Mouse (Mus musculus): ENCODE measurements around the gene Prkab2. TPM values are rescaled to one million over a fixed set of nuclear protein-coding genes. Genes with fewer than 3 reads are reported as not detected.

Prkab2 gene
- polyA plus RNA-seq, 1 experiment from 2014 or later, result 15.4 TPM

DNA sequence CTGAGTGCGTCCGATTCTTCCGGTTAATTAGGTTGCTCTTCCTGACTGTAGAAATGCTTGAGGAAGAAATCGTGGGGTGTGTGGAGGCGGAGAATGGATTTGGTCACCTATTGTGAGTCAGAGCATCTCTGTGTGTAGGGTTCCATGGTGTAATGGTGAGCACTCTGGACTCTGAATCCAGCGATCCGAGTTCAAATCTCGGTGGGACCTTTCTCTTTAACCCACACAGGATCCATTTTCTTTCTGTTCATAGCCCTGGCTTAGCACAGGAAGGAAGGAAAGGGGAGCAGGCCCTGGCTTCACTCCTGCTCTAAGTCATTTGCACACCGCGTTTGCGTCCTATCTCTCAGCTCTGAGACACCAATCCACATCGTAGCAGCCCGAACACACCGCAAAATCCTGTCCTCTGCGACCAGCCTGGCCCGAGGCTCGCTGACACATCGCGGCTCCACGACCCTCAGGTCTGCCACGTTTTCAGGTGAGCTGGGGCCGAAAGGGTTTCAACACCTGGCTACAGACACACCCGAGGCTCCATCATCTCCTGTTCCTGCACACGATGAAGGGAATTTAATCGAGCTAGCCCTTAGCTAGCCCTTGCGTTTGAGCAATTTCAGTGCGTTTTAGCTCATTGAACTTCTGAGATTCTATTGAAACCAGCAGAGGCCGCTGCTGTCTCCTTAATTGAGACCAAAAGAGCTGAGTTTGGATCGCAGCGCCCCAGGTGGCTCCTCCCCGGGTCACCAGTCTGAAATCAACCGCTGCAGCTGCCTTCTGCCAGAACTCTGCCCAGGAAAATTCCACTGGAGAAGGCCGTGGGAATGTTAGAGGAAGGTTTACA, 23.5 kb downstream of the Prkab2 start:
- Histone ChIP-seq H3K4me2 (ENCODE audit: low read depth, low read length) (peak overlapping the region; percentile 83), H3K27ac (ENCODE audit: low read length) (no peak overlapping the region), H3K4me1 (ENCODE audit: control insufficient read depth, insufficient read depth, low read length) (peaks cover 17% of the 10 kb centered on the region), H3K9me3 (replicated peaks; ENCODE audit: control insufficient read depth, low read length) (no peaks in the 10 kb centered on the region), H3K27me3 (ENCODE audit: control insufficient read depth, insufficient read depth, low read length) (no peaks in the 10 kb centered on the region), H3K36me3 (ENCODE audit: control insufficient read depth, insufficient read depth) (no peaks in the 10 kb centered on the region), H3K4me3 (ENCODE audit: low read length) (peak overlapping the region; percentile 51), H3K9ac (ENCODE audit: low read length) (peak overlapping the region; percentile 58)
- 1% methylated on average over 33 of the region's 33 CpGs for WGBS
- ATAC-seq (replicated peaks; ENCODE audit: extremely low read depth, insufficient read depth, low FRiP score), result no peak

DNA sequence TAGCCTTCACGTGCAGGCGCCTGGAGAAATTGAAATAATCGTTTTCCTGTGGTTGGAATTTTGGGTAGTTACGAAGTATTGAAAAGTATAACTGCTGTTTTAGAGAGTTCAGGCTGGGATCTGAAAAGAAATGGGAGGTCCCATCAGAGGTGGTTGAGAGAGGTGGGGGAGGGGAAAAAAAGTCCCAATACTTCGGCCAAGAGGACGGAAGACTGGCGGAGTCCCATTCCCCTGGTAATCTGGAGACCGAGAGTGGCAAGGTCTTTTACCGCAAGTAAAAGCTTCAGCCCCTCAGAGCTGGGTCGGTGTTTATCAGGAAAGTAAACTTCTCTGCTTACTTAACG, 24.1 kb downstream of the Prkab2 start:
- Histone ChIP-seq H3K4me2 (ENCODE audit: low read depth, low read length) (peak overlapping the region; percentile 83), H3K27ac (ENCODE audit: low read length) (no peak overlapping the region), H3K9ac (ENCODE audit: low read length) (peak overlapping the region; percentile 57; the same call in 1 of the 2 replicates), H3K4me1 (ENCODE audit: control insufficient read depth, insufficient read depth, low read length) (peaks cover 17% of the 10 kb centered on the region), H3K27me3 (ENCODE audit: control insufficient read depth, insufficient read depth, low read length) (no peaks in the 10 kb centered on the region), H3K36me3 (ENCODE audit: control insufficient read depth, insufficient read depth) (no peaks in the 10 kb centered on the region), H3K9me3 (replicated peaks; ENCODE audit: control insufficient read depth, low read length) (no peaks in the 10 kb centered on the region), H3K4me3 (ENCODE audit: low read length) (peak overlapping the region; percentile 51)
- WGBS, result 4% methylated on average over 11 of the region's 11 CpGs
- no peak for ATAC-seq (replicated peaks; ENCODE audit: extremely low read depth, insufficient read depth, low FRiP score)

DNA sequence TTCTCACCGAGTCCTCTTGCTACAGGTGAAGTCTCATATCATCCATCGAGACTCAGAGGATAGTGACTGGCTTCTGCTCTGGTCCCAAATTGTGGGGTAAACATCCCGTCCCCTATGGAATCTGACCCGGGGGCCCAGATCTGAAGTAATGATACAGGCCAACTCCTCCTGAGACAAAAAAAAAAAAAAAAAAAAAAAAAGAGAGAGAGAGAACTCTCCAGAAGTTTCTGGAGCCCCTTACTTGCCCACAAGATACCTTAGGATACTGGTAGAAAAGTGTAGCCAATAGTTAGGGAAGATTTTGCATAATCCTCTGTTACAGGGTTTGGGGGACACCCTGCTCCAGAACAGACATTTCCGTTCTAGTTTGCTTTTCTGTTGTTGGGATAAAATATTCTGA, 24.6 kb downstream of the Prkab2 start:
- WGBS, result 32% methylated on average over 5 of the region's 5 CpGs
- no peak for ATAC-seq (replicated peaks; ENCODE audit: extremely low read depth, insufficient read depth, low FRiP score)
- Histone ChIP-seq H3K36me3 (ENCODE audit: control insufficient read depth, insufficient read depth) (no peaks in the 10 kb centered on the region), H3K9me3 (replicated peaks; ENCODE audit: control insufficient read depth, low read length) (no peaks in the 10 kb centered on the region), H3K27ac (ENCODE audit: low read length) (no peak overlapping the region), H3K4me2 (ENCODE audit: low read depth, low read length) (peak overlapping the region; percentile 83), H3K27me3 (ENCODE audit: control insufficient read depth, insufficient read depth, low read length) (no peaks in the 10 kb centered on the region), H3K4me1 (ENCODE audit: control insufficient read depth, insufficient read depth, low read length) (peaks cover 17% of the 10 kb centered on the region), H3K9ac (ENCODE audit: low read length) (peak overlapping the region; percentile 57; the same call in 1 of the 2 replicates), H3K4me3 (ENCODE audit: low read length) (peak overlapping the region; percentile 51)

DNA sequence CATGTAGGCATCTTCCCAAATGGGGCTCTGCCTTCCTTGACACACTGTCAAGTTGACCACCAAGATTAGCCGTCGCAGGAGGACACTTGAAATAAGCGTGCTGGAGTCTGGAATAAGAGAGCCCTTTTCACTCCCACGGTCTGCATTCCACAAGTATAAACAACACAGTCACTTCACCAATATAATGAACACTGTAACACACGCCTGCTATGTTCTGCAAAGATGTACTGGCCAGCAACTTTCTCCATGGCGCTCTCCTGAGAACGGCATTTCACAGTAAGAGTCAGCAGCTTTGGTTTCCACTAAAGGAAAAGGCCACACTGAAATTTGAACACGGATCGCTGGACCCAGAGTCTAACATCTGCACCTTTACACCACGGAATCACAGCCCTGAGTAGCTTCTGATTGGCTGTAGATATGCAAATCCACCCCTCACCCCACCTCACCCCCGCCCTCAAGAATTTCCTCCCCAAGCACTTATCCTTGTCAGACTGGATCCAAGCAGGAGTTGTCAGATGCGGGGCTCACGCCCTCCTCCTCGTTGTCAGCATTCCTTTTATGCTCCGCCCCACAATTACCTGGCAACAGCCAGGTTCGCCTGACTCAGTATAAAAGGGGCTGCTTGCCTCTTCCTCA, 25.7 kb downstream of the Prkab2 start:
- Histone ChIP-seq H3K4me1 (ENCODE audit: control insufficient read depth, insufficient read depth, low read length) (peaks cover 17% of the 10 kb centered on the region), H3K4me2 (ENCODE audit: low read depth, low read length) (peak overlapping the region; percentile 57), H3K27ac (ENCODE audit: low read length) (no peak overlapping the region), H3K27me3 (ENCODE audit: control insufficient read depth, insufficient read depth, low read length) (no peaks in the 10 kb centered on the region), H3K4me3 (ENCODE audit: low read length) (peak overlapping the region; percentile 26), H3K9me3 (replicated peaks; ENCODE audit: control insufficient read depth, low read length) (no peaks in the 10 kb centered on the region), H3K36me3 (ENCODE audit: control insufficient read depth, insufficient read depth) (no peaks in the 10 kb centered on the region), H3K9ac (ENCODE audit: low read length) (peak overlapping the region; percentile 31; the same call in 1 of the 2 replicates)
- WGBS, result 8% methylated on average over 16 of the region's 16 CpGs
- peak; percentile 45 for ATAC-seq (replicated peaks; ENCODE audit: extremely low read depth, insufficient read depth, low FRiP score)

DNA sequence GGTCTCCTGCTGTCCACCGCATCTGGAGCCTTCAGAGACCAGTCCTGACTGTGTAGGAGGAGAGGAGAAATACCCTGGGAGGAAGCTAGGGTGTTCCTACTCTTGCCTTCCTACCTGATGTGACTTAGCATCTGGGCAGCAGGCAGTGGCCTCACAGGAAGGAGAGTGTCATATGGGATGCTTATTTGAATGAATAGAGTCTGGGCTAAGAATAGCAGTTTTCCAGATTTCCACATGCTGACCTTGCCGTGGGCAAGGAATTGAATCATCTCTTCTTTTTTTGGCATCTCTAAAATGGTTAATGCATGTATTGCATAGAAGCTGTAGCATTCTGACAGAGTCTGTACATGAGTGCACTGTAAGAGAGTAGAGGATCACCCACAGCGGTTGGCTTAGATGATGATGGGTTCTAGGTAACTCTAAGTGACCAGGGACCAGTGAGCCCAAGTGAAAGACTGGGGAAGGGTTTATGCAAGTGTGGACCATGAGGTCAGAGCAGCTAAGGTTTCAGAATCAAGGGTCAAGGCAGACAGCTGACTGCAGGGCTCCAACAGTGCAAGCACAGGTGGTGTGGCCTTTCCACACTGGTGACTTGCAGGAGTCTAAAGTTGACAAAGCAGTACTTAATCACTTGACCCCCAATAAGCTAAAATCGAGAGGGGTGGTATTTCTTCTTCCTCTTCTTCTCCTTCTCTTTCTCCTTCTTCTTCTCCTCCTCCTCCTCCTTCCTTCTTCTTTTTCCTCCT, 28.6 kb downstream of the Prkab2 start:
- Histone ChIP-seq H3K27ac (ENCODE audit: low read length) (no peak overlapping the region), H3K4me3 (ENCODE audit: low read length) (no peak overlapping the region), H3K4me2 (ENCODE audit: low read depth, low read length) (no peak overlapping the region), H3K9me3 (replicated peaks; ENCODE audit: control insufficient read depth, low read length) (no peaks in the 10 kb centered on the region), H3K9ac (ENCODE audit: low read length) (no peak overlapping the region), H3K27me3 (ENCODE audit: control insufficient read depth, insufficient read depth, low read length) (no peaks in the 10 kb centered on the region), H3K36me3 (ENCODE audit: control insufficient read depth, insufficient read depth) (no peaks in the 10 kb centered on the region; the same call in 1 of the 2 replicates), H3K4me1 (ENCODE audit: control insufficient read depth, insufficient read depth, low read length) (peaks cover 15% of the 10 kb centered on the region)
- WGBS, result 66% methylated on average over 4 of the region's 4 CpGs
- ATAC-seq (replicated peaks; ENCODE audit: extremely low read depth, insufficient read depth, low FRiP score), result no peak

DNA sequence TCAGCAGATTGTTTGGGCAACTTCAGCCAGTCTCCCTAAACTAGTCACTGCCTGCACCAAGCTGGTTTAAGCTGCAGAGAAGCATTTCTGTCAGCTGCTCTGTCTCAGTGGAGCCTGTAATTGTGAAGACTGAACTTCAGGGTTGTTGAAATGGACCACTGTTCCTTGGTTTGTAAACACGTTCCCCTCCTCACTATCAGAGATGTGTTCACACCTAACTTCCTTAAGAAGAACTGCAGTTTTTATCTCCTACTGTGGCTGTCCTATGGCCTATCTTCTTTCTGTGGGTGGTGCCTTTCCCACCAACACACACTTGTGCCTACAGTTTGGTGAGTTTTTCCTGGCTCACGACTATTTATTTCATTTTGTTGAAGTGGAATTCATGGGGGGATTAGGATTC, 31.3 kb downstream of the Prkab2 start:
- no peaks in the 10 kb centered on the region for H3K27me3 ChIP-seq (ENCODE audit: control insufficient read depth, insufficient read depth, low read length)
- no peak for ATAC-seq (replicated peaks; ENCODE audit: extremely low read depth, insufficient read depth, low FRiP score)
- H3K27ac ChIP-seq (ENCODE audit: low read length), result no peak overlapping the region
- no peak overlapping the region for H3K9ac ChIP-seq (ENCODE audit: low read length)
- H3K4me3 ChIP-seq (ENCODE audit: low read length), result no peak overlapping the region
- H3K36me3 ChIP-seq (ENCODE audit: control insufficient read depth, insufficient read depth), result peaks cover 4% of the 10 kb centered on the region; the same call in 1 of the 2 replicates
- no peaks in the 10 kb centered on the region for H3K9me3 ChIP-seq (replicated peaks; ENCODE audit: control insufficient read depth, low read length)
- WGBS, result 54% methylated on average over 2 of the region's 2 CpGs
- no peak overlapping the region for H3K4me2 ChIP-seq (ENCODE audit: low read depth, low read length)
- no peaks in the 10 kb centered on the region; the same call in 1 of the 2 replicates for H3K4me1 ChIP-seq (ENCODE audit: control insufficient read depth, insufficient read depth, low read length)

DNA sequence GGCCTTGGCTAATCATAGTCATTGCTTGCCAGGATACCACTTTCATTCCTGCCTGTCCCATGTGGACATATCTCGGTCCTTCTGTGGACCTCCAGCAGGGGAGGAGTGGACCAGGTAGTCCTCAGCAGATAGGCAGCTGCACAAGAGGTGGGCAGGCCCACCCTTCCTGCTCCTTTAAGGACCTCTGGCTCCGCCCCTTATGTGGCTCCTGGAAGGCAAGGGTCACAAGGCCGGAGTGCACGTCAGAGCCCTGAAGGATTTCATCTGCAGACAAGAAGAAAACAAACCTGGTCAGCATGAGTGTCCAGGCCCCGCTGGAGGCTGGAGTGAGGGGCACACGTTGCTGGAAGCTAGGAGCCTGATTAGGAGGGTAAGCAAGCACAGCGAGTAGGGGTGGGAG, 32.6 kb downstream of the Prkab2 start:
- Histone ChIP-seq H3K27ac (ENCODE audit: low read length) (no peak overlapping the region), H3K27me3 (ENCODE audit: control insufficient read depth, insufficient read depth, low read length) (no peaks in the 10 kb centered on the region), H3K9ac (ENCODE audit: low read length) (no peak overlapping the region), H3K4me3 (ENCODE audit: low read length) (no peak overlapping the region), H3K4me2 (ENCODE audit: low read depth, low read length) (no peak overlapping the region), H3K4me1 (ENCODE audit: control insufficient read depth, insufficient read depth, low read length) (no peaks in the 10 kb centered on the region), H3K36me3 (ENCODE audit: control insufficient read depth, insufficient read depth) (peaks cover 12% of the 10 kb centered on the region), H3K9me3 (replicated peaks; ENCODE audit: control insufficient read depth, low read length) (no peaks in the 10 kb centered on the region)
- 49% methylated on average over 7 of the region's 7 CpGs for WGBS
- ATAC-seq (replicated peaks; ENCODE audit: extremely low read depth, insufficient read depth, low FRiP score), result no peak

DNA sequence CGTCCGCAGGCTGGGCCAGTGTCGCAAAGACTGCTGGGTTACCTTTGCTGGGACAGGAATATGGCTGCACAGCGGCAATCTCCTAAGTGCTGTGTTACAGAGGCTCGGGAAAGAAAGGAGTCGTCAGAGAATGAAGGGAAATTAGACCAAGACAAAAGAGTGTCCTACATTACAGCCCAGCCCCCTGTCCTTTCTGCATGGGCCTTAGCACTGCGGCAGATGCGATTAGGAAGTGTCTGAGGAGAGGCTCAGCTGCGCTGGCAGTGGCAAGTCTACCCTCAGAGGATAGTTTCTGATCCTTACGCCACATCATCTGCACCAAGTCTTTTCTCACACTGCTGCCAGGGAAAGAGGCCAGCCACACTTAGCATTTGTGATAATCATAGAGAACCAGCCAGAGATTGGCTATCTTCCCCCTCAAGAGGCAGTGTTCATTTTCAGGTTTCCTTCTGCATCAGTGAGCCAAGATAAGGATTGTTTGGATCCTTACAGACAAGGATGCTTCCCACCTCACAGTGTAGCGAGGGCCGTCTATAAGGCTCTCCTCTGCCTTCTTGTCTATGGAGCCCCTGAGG, 33.5 kb downstream of the Prkab2 start:
- Histone ChIP-seq H3K27me3 (ENCODE audit: control insufficient read depth, insufficient read depth, low read length) (no peaks in the 10 kb centered on the region), H3K9ac (ENCODE audit: low read length) (0 out of 2 replicates have a peak overlapping the region, but pooled peaks have one; percentile 19)

More for the DNA sequence above, 33.5 kb downstream of the Prkab2 start:
- Histone ChIP-seq H3K36me3 (ENCODE audit: control insufficient read depth, insufficient read depth) (peaks cover 16% of the 10 kb centered on the region), H3K4me1 (ENCODE audit: control insufficient read depth, insufficient read depth, low read length) (no peaks in the 10 kb centered on the region), H3K4me2 (ENCODE audit: low read depth, low read length) (no peak overlapping the region), H3K9me3 (replicated peaks; ENCODE audit: control insufficient read depth, low read length) (no peaks in the 10 kb centered on the region), H3K4me3 (ENCODE audit: low read length) (no peak overlapping the region), H3K27ac (ENCODE audit: low read length) (no peak overlapping the region)
- ATAC-seq (replicated peaks; ENCODE audit: extremely low read depth, insufficient read depth, low FRiP score), result no peak
- 55% methylated on average over 12 of the region's 12 CpGs for WGBS
